Mouse (Mus musculus) kidney, postnatal 4 days (tissue): ENCODE measurements around the gene Cyp2w1.
"Not testable (repeated sequence)": the region's sequence is repeated elsewhere in the genome, so short reads cannot be mapped to it uniquely, and the experiment has no call there.

ENCODE experiments used
- DNase-seq, 2 experiments: peaks; one replicate each; pipeline ENCODE4 v3.0.0; 2021; ENCODE audit warnings: mixed read lengths in 2 of 2

Gene Cyp2w1

GRCm38 (mm10) chr5:139332590-139333272 lies 19.7 kb upstream of the Cyp2w1 start:
- no peak for DNase-seq

GRCm38 (mm10) chr5:139333301-139334013 lies 19.0 kb upstream of the Cyp2w1 start:
- DNase-seq = peak in 1 of 2 experiments; percentile 56

- not testable (repeated sequence) for DNase-seq
These were observed 18.0 kb upstream of the Cyp2w1 start for GRCm38 (mm10) chr5:139334394-139334793.

GRCm38 (mm10) chr5:139335634-139336033 lies 16.8 kb upstream of the Cyp2w1 start:
- no peak for DNase-seq

GRCm38 (mm10) chr5:139337826-139338370 lies 14.5 kb upstream of the Cyp2w1 start:
- no peak for DNase-seq

- DNase-seq = peak in 1 of 2 experiments; percentile 51
These were observed 14.0 kb upstream of the Cyp2w1 start for GRCm38 (mm10) chr5:139338403-139338802.

- DNase-seq = no peak
These were observed 13.5 kb upstream of the Cyp2w1 start for GRCm38 (mm10) chr5:139338891-139339290.

GRCm38 (mm10) chr5:139344021-139344686 lies 8.3 kb upstream of the Cyp2w1 start:
- peak; percentile 89 to 91 for DNase-seq

GRCm38 (mm10) chr5:139344687-139345363 lies 7.6 kb upstream of the Cyp2w1 start:
- peak; percentile 98 to 99 for DNase-seq

- DNase-seq = no peak
These were observed 7.1 kb upstream of the Cyp2w1 start for GRCm38 (mm10) chr5:139345364-139345714.

- no peak for DNase-seq
These were observed 5.2 kb upstream of the Cyp2w1 start for GRCm38 (mm10) chr5:139347225-139347624.

- DNase-seq = no peak
These were observed 2.7 kb upstream of the Cyp2w1 start for GRCm38 (mm10) chr5:139349713-139350112.

GRCm38 (mm10) chr5:139351134-139351533 lies 1.3 kb upstream of the Cyp2w1 start, which contains the start of gene Cox19:
Cox19 (minus strand) TSS chr5:139351418.
- no peak for DNase-seq

- no peak for DNase-seq
These were observed 789 bp upstream of the Cyp2w1 start for GRCm38 (mm10) chr5:139351628-139352027.

- DNase-seq = peak; percentile 58 to 70
These were observed 1.1 kb downstream of the Cyp2w1 start for GRCm38 (mm10) chr5:139353496-139353895.

- no peak for DNase-seq
These were observed 1.5 kb downstream of the Cyp2w1 start for GRCm38 (mm10) chr5:139353946-139354345.

- peak; percentile 93 for DNase-seq
These were observed 2.9 kb downstream of the Cyp2w1 start for GRCm38 (mm10) chr5:139355235-139355772.

GRCm38 (mm10) chr5:139358653-139359052 lies 6.2 kb downstream of the Cyp2w1 start:
- DNase-seq = peak; percentile 66 to 77

GRCm38 (mm10) chr5:139359244-139359643 lies 6.8 kb downstream of the Cyp2w1 start:
- no peak for DNase-seq

GRCm38 (mm10) chr5:139363858-139364257 lies 11.4 kb downstream of the Cyp2w1 start:
- peak in 1 of 2 experiments; percentile 10 for DNase-seq

- peak; percentile 94 to 95 for DNase-seq
These were observed 12.0 kb downstream of the Cyp2w1 start for GRCm38 (mm10) chr5:139364260-139364910.
